Comparison of ENCODE assay signal across 7 mouse cellular contexts in the genomic region with DNA sequence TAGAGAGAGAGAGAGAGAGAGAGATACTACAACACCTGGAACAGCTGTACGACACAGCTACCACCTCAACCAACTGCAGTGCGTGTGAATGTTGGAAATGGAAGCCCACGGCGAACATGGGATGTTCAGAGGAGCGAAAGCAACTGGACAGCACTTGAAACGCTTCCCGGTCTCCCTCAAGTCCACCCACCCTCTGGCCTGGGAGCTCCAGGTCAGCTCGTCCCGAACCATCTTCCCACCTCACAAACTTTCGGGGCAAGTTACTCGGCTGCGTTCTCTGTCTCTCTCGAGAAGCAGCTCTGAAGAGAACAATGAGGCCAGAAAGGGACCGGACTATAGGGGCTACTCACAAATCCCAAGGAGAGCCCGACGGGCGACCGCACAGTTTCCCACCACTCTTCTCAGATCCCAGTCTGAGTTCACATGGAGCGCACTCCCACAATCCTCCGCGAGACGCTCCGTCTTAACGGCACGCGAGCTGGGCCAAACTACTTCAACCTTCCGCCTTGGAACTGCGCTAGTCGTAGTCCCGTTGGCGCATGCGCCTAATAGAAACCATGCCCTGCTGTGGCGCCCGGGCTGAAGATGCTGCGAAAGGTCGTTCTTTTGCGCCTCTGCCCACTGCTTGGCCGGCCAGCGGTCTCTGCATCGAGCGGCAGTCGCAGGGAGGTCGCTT. TPM values are rescaled to one million over a fixed set of nuclear protein-coding genes. Genes with fewer than 3 reads are reported as not detected.
A peak's percentile ranks its signal among the peaks of the same experiment; 100 is the strongest.
DNase-seq lines count a peak whose midpoint lies in the region; ATAC-seq lines count a peak whose summit lies in the region.

Gene Esf1 (minus strand): TSS at position 438 of the 676 bp plus-strand sequence.
Gene Ndufaf5 (plus strand): TSS at position 523 of the 676 bp plus-strand sequence.

- peak within 1 kb of the TSS; percentile 68 for H3K4me2 ChIP-seq in intestine, embryonic 15.5 days (replicated peaks)

- H3K9me3 ChIP-seq in intestine, embryonic 15.5 days = no peaks in the 10 kb centered on the region
- H3K9me3 ChIP-seq in midbrain, embryonic 10.5 days (replicated peaks) = no peaks in the 10 kb centered on the region

- under 1% methylated on average over 43 of the region's 43 CpGs for WGBS in intestine, embryonic 15.5 days
- WGBS in midbrain, embryonic 10.5 days = under 1% methylated on average over 43 of the region's 43 CpGs

- H3K9ac ChIP-seq in intestine, embryonic 15.5 days = peak within 1 kb of the TSS; percentile 80

- H3K27me3 ChIP-seq in intestine, embryonic 15.5 days (replicated peaks) = no peaks in the 10 kb centered on the region
- no peaks in the 10 kb centered on the region for H3K27me3 ChIP-seq in midbrain, embryonic 10.5 days (ENCODE audit: low read depth, poor library complexity, severe bottlenecking)

- peak within 1 kb of the TSS; percentile 87 for H3K27ac ChIP-seq in intestine, embryonic 15.5 days
- peak within 1 kb of the TSS; percentile 89 for H3K27ac ChIP-seq in midbrain, embryonic 10.5 days (replicated peaks)

- intact Hi-C loops in gastrocnemius, postnatal 36 days (cut with DNase I) = no loop called here
- intact Hi-C loops in left cerebral cortex, postnatal 25 days (cut with DNase I) = loop anchor here (5.0 kb wide), 1 partner anchor 257 kb away; no protein-coding TSS in a partner anchor

- DNase-seq in adrenal gland, adult 2 months = peak; percentile 97
- DNase-seq in embryo, embryonic 11.5 days (ENCODE audit: low read depth, low spot score) = peak; percentile 93
- peak; percentile 94 to 95 for DNase-seq in gastrocnemius, postnatal 36 days
- peak; percentile 99 for DNase-seq in left cerebral cortex, postnatal 25 days (ENCODE audit: low spot score in 2 of 2)
- DNase-seq in midbrain, embryonic 10.5 days (ENCODE audit: low spot score) = peak; percentile 94
- peak; percentile 97 for DNase-seq in right cerebral cortex, postnatal 4 days

- H3K36me3 ChIP-seq in intestine, embryonic 15.5 days = no peaks in the 10 kb centered on the region
- peaks cover 35% of the 10 kb centered on the region for H3K36me3 ChIP-seq in midbrain, embryonic 10.5 days

- peak within 1 kb of the TSS; percentile 81 for H3K4me3 ChIP-seq in intestine, embryonic 15.5 days (replicated peaks)
- H3K4me3 ChIP-seq in midbrain, embryonic 10.5 days = peak within 1 kb of the TSS; percentile 88

- peaks cover 6% of the 10 kb centered on the region; the same call in 1 of the 2 replicates for H3K4me1 ChIP-seq in intestine, embryonic 15.5 days (replicated peaks)
- peaks cover 23% of the 10 kb centered on the region for H3K4me1 ChIP-seq in midbrain, embryonic 10.5 days

- peak; percentile 99 for ATAC-seq in intestine, embryonic 15.5 days

RNA-seq across cellular contexts. Expression of gene Esf1, which starts in this region (rescaled TPM):
- 10 to 100 TPM; 22.6 to 23.9 TPM for total RNA-seq in adrenal gland, adult 2 months (2021)
- polyA plus RNA-seq in adrenal gland, adult 2 months (2012; rRNA removed) = 0.09 and 0.24 TPM in 2 replicates
- total RNA-seq in gastrocnemius, postnatal 36 days (2021) = 10 to 100 TPM; 10.2 to 12.5 TPM
- 23.0 and 26.7 TPM in 2 replicates for polyA plus RNA-seq in intestine, embryonic 15.5 days (2015; fragmentation: Nextera tagmentation; extraction: Ambion mirVana)
- 10 to 100 TPM; 20.9 to 24.5 TPM for total RNA-seq in left cerebral cortex, postnatal 25 days (2021)
- 26.9 and 28.3 TPM in 2 replicates for polyA plus RNA-seq in midbrain, embryonic 10.5 days (2016; fragmentation: Nextera tagmentation; extraction: Ambion mirVana)

RNA-seq across cellular contexts. Expression of gene Ndufaf5, which starts in this region (rescaled TPM):
- 10 to 100 TPM; 22.1 to 27.1 TPM for total RNA-seq in adrenal gland, adult 2 months (2021)
- polyA plus RNA-seq in adrenal gland, adult 2 months (2012; rRNA removed) = 2.2 and 3.3 TPM in 2 replicates
- total RNA-seq in gastrocnemius, postnatal 36 days (2021) = 10 to 100 TPM; 35.9 to 36.3 TPM
- polyA plus RNA-seq in intestine, embryonic 15.5 days (2015; fragmentation: Nextera tagmentation; extraction: Ambion mirVana) = 26.5 and 27.6 TPM in 2 replicates
- total RNA-seq in left cerebral cortex, postnatal 25 days (2021) = 10 to 100 TPM; 49.9 to 52.4 TPM
- 26.8 and 29.0 TPM in 2 replicates for polyA plus RNA-seq in midbrain, embryonic 10.5 days (2016; fragmentation: Nextera tagmentation; extraction: Ambion mirVana)

Comparison
In these comparisons a context has a peak if more than half of its experiments do, and no peak if none do; other contexts are left out.
1. Peak in every context shown above with its lines: DNase-seq, ATAC-seq, H3K4me3 ChIP-seq and H3K27ac ChIP-seq.
2. RNA of gene Esf1 (polyA plus RNA-seq): 26.9 to 28.3 TPM in midbrain, embryonic 10.5 days and 23.0 to 26.7 TPM in intestine, embryonic 15.5 days; 0.09 to 0.24 TPM in adrenal gland, adult 2 months; every median in the first group is over 10 times any median in the second.